Comparison of ENCODE assay signal across 23 mouse cellular contexts in genomic region chr19:56451867-56452266, GRCm38 (mm10). TPM values are rescaled to one million over a fixed set of nuclear protein-coding genes. Genes with fewer than 3 reads are reported as not detected.
DNase-seq lines count a peak whose midpoint lies in the region; ATAC-seq lines count a peak whose summit lies in the region.
"Had no signal": no experiment of that assay in that cellular context is flagged by ENCODE, and none has a peak within 500 bp of the region (broad histone marks: within the 10 kb centered on the region; RNA-seq: fewer than 3 reads in every experiment).

No protein-coding gene starts in this region.

- no peaks in the 10 kb centered on the region for H3K4me1 ChIP-seq in heart, embryonic 12.5 days (replicated peaks)
- H3K4me1 ChIP-seq in midbrain, embryonic 11.5 days (ENCODE audit: control insufficient read depth, insufficient read depth, low read length): no peaks in the 10 kb centered on the region
- H3K4me1 ChIP-seq: embryonic facial prominence, embryonic 15.5 days; forebrain, embryonic 12.5 days; limb, embryonic 13.5 days; neural tube, embryonic 13.5 days had no signal

- 0 out of 2 replicates have a peak, but pooled peaks cover 5% of the 10 kb centered on the region for H3K27me3 ChIP-seq in heart, embryonic 12.5 days (replicated peaks)
- no peaks in the 10 kb centered on the region for H3K27me3 ChIP-seq in midbrain, embryonic 11.5 days (ENCODE audit: control insufficient read depth, insufficient read depth, low read length)
- H3K27me3 ChIP-seq: embryonic facial prominence, embryonic 15.5 days; limb, embryonic 13.5 days; neural tube, embryonic 13.5 days had no signal

- 72% methylated on average over 4 of the region's 4 CpGs for WGBS in heart, embryonic 12.5 days
- WGBS in midbrain, embryonic 11.5 days: 82% methylated on average over 4 of the region's 4 CpGs

- H3K4me2 ChIP-seq in heart, embryonic 12.5 days: no peak overlapping the region
- no peak overlapping the region for H3K4me2 ChIP-seq in midbrain, embryonic 11.5 days
- H3K4me2 ChIP-seq: embryonic facial prominence, embryonic 15.5 days; forebrain, embryonic 12.5 days; heart, embryonic 11.5 days; limb, embryonic 13.5 days; neural tube, embryonic 13.5 days had no signal

- H3K9ac ChIP-seq in heart, embryonic 12.5 days: no peak overlapping the region
- no peak overlapping the region for H3K9ac ChIP-seq in midbrain, embryonic 11.5 days (ENCODE audit: low read length)
- H3K9ac ChIP-seq: embryonic facial prominence, embryonic 15.5 days; forebrain, embryonic 12.5 days; limb, embryonic 13.5 days; liver, embryonic 14.5 days; neural tube, embryonic 13.5 days had no signal

- H3K4me3 ChIP-seq in heart, embryonic 12.5 days: no peak overlapping the region
- H3K4me3 ChIP-seq in midbrain, embryonic 11.5 days (ENCODE audit: low read depth, low read length): no peak overlapping the region
- H3K4me3 ChIP-seq: embryonic facial prominence, embryonic 15.5 days; forebrain, embryonic 12.5 days; hindbrain, embryonic 10.5 days; limb, embryonic 13.5 days; midbrain, embryonic 10.5 days; neural tube, embryonic 13.5 days had no signal

- H3K27ac ChIP-seq in heart, embryonic 12.5 days (ENCODE audit: poor library complexity, severe bottlenecking): no peak overlapping the region
- no peak overlapping the region for H3K27ac ChIP-seq in midbrain, embryonic 11.5 days (ENCODE audit: low read depth, low read length)
- H3K27ac ChIP-seq: embryonic facial prominence, embryonic 15.5 days; forebrain, embryonic 12.5 days; hindbrain, embryonic 10.5 days; limb, embryonic 13.5 days; liver, embryonic 14.5 days; midbrain, embryonic 10.5 days; neural tube, embryonic 13.5 days had no signal

- no peaks in the 10 kb centered on the region for H3K9me3 ChIP-seq in heart, embryonic 12.5 days (replicated peaks)
- H3K9me3 ChIP-seq in midbrain, embryonic 11.5 days (ENCODE audit: control insufficient read depth, low read length): no peaks in the 10 kb centered on the region
- H3K9me3 ChIP-seq: embryonic facial prominence, embryonic 15.5 days; forebrain, embryonic 12.5 days; hindbrain, embryonic 10.5 days; limb, embryonic 13.5 days; midbrain, embryonic 10.5 days; neural tube, embryonic 13.5 days had no signal

- ATAC-seq in heart, embryonic 12.5 days (ENCODE audit: insufficient number of reproducible peaks, low FRiP score): no peak
- no peak for ATAC-seq in midbrain, embryonic 11.5 days (ENCODE audit: low FRiP score)

- intact Hi-C loops in heart, postnatal 10 days (cut with DNase I): no loop called here

- no peaks in the 10 kb centered on the region for H3K36me3 ChIP-seq in heart, embryonic 12.5 days
- H3K36me3 ChIP-seq in midbrain, embryonic 11.5 days (ENCODE audit: control insufficient read depth, insufficient read depth, low read length): no peaks in the 10 kb centered on the region
- H3K36me3 ChIP-seq: embryonic facial prominence, embryonic 15.5 days; forebrain, embryonic 12.5 days; G1E; hindbrain, embryonic 10.5 days; limb, embryonic 13.5 days; midbrain, embryonic 10.5 days; neural tube, embryonic 13.5 days had no signal

- DNase-seq in heart, postnatal 10 days: peak; percentile 34 to 38
- DNase-seq in lung, postnatal 25 days (ENCODE audit: low spot score): peak; percentile 6
- no peak for DNase-seq in lung, adult 18-20 months
- DNase-seq in brain, adult 2 months (ENCODE audit: low read depth, low spot score): peak; percentile 59
- no peak for DNase-seq in MN1 (ENCODE audit: low spot score)
- DNase-seq in midbrain, embryonic 11.5 days (ENCODE audit: low spot score, missing footprints): no peak
- DNase-seq: adrenal gland, postnatal 25 days; cerebellum, adult 8-10 months; gastrocnemius, postnatal 25 days; lung, postnatal 4 days; right cerebral cortex, postnatal 25 days; thymus, postnatal 4 days had no signal

RNA-seq across cellular contexts. Expression of gene Plekhs1, which starts 9.6 kb away (rescaled TPM):
- under 1 TPM; 0.25 to 0.41 TPM for total RNA-seq in heart, postnatal 10 days (2021)
- not detected in 2 replicates for polyA plus RNA-seq in heart, embryonic 12.5 days (2016; fragmentation: Nextera tagmentation; extraction: Ambion mirVana)
- 0.10 and 0.19 TPM in 2 replicates for polyA plus RNA-seq in midbrain, embryonic 11.5 days (2014; fragmentation: Nextera tagmentation; extraction: Ambion mirVana)
- total RNA-seq: G1E; gastrocnemius, postnatal 25 days; monocyte, adult 5-6 weeks had no signal
- polyA plus RNA-seq: G1E; midbrain, embryonic 10.5 days had no signal

RNA-seq across cellular contexts. Expression of gene Casp7, which starts 54.9 kb away (rescaled TPM):
- 10 to 100 TPM; 20.7 to 23.8 TPM for total RNA-seq in heart, postnatal 10 days (2021)
- 31.6 and 33.9 TPM in 2 replicates for polyA plus RNA-seq in heart, embryonic 12.5 days (2016; fragmentation: Nextera tagmentation; extraction: Ambion mirVana)
- 13.9 and 20.3 TPM in 2 replicates for polyA plus RNA-seq in midbrain, embryonic 11.5 days (2014; fragmentation: Nextera tagmentation; extraction: Ambion mirVana)

Comparison
In these comparisons a context has a peak if more than half of its experiments do, and no peak if none do; other contexts are left out.
1. DNase-seq: peak in heart, postnatal 10 days (2 of 2), lung, postnatal 25 days (single experiment) and brain, adult 2 months (single experiment); none in lung, adult 18-20 months (0 of 2), MN1 (single experiment) and midbrain, embryonic 11.5 days (single experiment).